Mouse (Mus musculus) G1E-ER4 (cell line): ENCODE results near the gene E2f3. TPM values are rescaled to one million over a fixed set of nuclear protein-coding genes. Genes with fewer than 3 reads are reported as not detected.

Source experiments
- GATA1 ChIP-seq: IDR thresholded peaks from one replicate; pipeline ENCODE4 v1.8.0; 2012; ENCODE audit warnings: low read length, inconsistent platforms
- polyA plus RNA-seq: library from polyadenylated mRNA; stranded (reverse); fragments of >175 nt; gene quantifications from 2 replicates; pipeline ENCODE4 v1.2.3, GENCODE M21; 2012

Gene E2f3
- 16.9 and 20.8 TPM in 2 replicates for polyA plus RNA-seq

DNA sequence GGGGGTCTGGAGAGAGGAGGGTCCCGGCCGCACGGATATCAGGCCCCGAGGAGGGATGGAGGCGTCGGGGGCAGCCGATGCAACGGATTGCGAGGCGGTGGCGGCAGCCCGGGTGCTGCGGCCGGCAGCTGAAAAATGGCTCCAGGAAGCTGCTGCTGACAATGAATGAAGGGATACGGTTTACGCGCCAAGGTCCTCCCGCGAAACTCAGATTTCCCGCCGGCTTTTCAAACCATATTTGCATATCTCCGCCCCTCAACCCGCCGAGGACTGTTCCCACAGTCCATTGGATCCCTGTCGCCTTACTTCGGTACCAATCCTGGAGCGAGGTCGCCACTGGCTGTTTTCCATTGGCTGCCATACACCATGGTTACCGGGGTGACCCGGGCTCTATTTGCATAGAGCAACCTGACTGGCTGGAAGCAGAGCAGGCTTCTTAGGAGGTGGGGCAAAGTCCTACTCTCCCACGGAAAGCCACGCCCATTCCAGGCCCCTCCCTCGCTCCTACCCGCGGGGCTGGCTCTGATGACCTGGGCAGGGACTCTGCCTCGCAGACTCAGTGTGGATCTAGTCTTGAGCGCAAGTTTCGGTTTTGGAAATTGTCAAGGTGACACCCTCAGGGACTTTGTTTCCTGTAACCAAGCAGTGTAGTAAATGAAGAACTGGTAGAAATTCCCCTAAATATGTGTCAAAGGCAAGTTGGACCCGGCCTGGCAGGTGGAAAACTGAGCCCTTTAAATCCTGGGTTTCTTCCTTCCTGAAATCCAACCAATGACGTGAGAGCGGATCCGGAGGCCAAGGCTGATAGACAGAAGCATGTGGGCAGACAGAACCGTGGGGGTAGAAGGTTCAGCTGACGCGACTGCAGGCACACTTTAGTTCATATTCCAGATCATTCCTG, at the start of gene E2f3:
Gene E2f3, minus strand, starts transcription at position 209 of the 901 bp plus-strand sequence.
- no peak for TF ChIP-seq GATA1

DNA sequence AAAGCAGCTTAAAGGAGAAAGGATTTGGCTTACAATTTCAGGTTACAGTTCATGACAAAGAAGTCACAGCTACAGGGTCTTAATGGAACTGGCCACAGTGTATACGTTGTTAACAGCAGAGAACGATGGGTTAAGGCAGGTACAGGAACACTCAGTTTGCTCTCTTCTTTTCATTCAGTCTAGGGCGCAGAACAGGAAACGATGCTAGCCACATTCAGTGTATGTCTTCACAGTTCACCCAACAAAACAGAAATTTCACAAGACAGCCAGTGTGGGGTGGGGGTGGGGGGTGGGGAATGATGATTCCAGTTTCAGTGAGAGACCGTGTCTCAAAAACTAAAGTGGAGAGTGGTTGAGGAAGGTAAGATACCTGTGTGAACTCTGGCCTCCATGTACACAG, 48.7 kb upstream of the E2f3 start:
- TF ChIP-seq GATA1: no peak

DNA sequence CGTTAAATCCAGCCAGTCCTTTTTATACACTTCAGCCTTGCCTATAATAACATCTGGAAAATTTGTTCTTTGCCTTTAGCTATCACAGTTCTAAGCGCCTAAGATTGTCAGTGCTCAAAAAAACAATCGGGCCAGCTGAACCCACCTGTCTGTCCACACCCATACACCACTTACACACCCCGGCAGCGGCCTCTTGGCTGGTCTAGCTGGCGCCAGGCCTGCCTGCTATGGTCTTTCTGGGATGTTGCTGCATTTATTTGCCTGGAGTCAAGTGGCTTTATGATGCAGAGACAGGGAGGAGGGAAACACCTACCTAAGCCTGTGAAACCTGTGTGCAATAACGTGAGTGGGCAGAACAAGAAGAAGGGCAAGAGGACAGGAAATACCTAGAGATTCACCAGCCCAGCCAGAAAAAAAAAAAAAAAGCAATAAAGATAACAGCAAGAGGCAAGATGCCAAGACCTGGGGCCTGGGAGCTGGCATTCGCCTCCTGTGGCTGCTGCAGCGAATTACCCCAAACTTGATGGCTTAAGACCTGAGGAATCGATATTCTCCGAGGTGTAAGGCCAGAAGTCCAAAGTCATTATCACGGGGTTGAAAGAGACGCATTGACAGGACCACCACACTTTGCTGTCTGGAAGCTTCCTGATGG, 45.9 kb upstream of the E2f3 start:
- no peak for TF ChIP-seq GATA1

DNA sequence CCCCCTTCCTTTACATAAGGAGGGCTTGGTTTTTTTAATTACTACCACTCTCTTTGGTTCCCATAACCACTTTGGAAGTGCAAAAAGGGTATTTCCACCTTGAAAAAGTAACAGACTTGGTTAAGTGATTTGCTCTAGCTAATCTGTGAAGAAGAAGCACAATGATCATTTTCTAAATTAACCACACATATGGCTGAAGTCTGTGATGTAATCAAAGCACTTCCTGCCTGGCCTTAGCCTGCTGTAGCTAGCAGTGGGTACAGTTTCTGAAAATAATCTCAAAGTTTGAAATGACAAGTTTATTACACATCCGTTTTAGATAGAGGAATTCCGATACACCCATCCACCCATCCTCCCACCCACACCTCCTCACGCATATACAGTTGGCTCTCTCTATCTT, 42.0 kb upstream of the E2f3 start:
- TF ChIP-seq GATA1: no peak

DNA sequence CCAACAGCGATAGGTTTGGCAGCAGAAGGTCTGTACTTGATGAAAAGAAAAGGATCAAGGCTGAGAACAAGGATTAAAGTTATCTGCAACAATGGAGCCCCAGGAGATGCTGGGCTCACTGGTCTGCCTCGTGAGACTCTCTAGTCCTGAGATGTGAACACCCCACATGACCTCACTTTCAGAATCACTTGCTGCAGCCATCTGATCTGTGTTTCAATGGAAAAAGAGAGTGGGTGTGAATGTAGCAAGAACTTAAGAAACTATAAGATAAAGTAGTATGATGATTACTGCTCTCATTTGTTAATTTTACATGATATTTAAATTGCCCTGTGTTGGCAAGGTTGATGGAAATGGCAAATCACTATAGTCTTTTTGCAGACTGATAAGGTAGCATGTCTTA, 36.6 kb upstream of the E2f3 start:
- TF ChIP-seq GATA1: no peak

DNA sequence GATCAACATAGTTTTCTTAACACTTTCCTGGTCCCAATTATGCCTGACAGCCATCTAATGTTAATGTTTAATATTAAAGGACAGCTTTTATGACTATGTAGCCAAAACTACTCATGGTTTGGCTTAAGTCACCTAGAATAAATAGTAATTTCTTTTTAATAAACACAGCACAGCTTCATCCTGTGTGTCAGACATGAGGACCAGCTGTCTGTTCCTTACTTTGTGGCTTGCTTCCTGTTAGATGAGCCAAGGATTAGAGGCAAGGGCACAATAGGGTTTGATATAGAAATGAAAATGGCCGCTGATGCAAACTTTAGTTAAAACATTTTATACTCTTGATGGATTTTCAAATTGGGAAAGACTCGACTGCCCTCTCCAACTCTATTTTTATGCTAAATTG, 32.7 kb upstream of the E2f3 start:
- TF ChIP-seq GATA1: no peak

DNA sequence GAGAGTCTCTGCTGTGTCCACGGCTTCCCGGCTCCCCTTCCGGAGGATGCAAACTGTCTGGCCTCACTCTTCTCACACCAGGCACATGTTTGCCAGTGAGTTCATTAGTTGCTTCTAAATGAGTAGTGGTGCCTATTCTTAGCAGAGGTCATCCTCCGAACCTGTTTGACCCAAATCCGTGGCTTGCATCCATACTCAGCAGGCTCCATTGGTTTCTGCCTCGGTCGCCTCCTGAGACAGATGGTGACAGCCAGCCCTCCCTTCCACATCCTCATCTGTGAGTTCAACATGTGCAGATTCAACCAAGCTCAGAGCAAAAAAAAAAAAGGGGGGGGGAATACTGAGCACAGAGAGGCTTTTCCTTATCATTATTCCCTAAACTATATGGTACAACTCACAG, 31.7 kb upstream of the E2f3 start:
- TF ChIP-seq GATA1: no peak

DNA sequence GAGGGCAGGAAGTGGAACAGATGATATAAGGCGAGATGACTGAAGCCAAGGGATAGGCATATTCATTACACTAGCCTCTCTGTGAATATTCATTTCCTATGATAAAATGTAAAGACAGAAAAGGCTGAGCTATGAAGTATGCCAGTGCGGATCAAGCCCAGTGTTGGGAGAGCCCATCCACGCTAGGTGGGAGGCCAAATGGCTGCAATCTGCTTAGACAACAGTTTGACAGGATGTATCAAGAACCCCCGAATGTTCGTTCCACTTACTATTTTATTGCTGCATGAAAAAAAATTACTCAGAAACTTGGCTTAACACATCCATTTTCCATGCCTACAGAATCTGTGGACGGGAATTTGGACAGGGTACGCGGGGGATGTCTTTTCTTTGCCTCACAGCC, 28.7 kb upstream of the E2f3 start:
- no peak for TF ChIP-seq GATA1

DNA sequence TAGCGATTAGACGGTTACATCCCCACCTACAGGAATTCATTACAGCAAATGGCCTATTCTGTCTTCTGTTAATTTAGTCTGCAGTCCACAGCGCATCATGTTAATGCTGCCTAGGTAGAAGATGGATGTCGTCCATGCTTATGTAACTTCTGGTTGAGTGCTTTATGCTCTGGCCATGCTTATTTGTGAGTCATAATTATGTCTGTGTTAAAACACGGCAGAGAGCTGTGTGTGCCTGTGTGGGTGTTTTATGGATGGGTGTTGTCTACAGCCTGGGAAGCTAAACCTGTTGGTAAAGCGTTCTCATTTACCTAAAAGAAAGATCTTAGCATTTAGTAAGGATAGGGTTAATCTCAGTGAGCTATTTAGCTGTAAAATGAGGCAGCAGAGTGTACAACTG, 26.4 kb upstream of the E2f3 start:
- TF ChIP-seq GATA1: no peak

DNA sequence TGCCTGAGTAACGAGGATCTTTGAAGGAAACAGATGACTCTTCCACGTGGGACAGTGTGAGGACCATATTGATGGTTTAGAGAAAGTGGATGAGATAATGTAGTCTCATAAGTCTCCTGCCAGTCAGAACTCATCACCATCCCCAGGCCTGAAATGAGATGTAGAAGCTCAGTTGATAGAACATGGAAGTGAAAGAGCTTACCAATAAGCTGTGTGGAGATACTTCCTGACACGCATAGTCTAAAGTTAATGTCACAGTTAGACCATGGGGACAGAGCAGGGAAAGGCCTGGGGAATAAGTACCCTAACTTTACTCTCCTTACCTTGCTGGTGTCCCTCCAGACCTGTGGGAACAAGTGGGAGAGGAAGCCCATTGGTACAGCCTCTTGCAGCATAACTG, 22.9 kb upstream of the E2f3 start:
- no peak for TF ChIP-seq GATA1

DNA sequence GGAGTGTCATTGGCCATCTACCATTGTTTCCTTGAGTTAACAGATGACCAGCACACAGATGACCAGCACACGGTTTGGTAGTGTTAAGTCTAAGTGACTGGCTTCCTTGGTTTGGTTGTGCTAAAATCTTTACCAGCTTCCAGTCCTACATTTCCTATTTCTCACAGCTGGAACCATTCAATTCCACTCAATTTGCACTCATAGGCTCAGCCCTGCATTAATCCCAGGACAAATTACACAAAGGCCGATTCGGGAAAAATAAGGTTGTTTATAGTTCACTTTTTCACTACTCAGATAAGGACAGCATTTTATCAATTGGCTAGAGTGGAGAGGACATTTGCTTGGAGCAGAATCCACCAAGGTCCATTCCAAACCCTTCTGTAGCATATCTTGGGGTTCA, 19.6 kb upstream of the E2f3 start:
- no peak for TF ChIP-seq GATA1

DNA sequence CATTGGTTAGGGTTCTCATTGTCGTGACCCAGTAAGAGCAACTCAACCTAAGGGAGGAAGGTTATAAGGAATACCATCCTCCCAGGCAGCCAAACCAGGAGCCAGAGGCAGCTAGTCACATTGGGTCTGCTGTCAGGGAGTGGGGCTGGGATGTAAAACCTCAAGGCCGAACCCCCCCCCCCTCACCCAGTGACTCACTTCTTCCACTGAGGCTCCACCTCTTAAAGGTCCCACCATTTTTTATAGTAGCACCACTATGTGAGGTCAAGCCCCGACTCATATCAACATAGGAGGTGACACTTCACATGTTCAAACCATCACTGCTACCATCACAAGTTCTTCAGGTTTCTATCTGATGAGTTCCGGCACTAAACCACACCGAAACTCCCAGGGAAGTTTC, 19.0 kb upstream of the E2f3 start:
- TF ChIP-seq GATA1: no peak

DNA sequence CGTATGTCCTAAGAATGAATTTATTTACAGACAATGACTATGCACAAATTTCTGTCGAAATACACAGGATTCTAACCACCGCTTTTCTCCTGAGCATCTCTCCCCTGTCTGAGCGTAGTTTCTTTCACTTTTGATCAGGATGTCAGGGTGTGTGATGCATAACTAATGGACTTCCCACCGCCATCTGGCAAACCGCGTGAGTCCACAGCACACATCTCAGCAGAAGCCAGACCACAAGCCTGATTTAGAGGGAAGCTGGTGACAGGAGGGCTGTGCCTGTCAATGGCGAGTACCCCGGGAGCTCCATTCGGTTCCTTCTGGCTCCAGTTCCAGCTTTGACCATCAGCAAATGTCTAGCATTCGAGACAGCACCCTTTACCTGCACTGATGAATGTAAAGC, 17.3 kb upstream of the E2f3 start:
- TF ChIP-seq GATA1: no peak

DNA sequence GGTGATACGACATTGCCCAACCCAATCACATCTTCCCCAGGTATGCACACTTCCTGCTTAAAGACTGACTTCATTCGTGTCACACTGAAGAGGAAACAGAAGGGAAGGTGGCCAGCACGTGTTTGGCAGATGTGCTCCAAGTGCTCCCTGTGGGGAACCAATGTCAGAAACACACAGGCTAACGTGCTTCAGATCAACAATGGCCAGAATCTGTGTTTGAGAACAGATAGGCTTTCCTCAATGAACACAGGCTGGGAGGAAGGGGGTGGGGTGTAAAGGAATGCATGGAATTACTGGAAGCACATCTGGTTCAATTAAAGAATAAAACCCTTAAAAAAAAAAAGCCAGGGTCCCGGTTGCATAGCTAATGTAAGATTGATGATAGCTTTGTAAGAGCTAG, 15.2 kb upstream of the E2f3 start:
- no peak for TF ChIP-seq GATA1

DNA sequence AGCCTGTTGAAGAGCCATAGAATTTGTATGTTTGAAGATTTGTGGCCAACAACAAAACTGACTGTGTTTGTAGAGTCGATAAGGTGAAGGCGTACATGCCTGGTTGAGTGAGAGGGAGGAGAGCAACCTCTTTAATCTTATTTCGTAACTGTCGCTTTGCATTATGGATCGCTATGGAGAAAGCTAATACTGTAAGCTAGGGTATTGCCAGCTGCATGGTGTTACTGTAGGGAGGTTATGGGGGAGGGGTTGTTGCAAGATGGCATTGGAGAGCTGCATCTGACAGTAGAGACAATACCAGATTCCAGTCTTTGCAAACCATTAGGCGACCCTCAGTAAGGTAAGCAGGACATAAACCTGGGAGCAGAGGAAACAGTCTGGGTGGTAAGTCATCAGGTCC, 2.1 kb upstream of the E2f3 start:
- no peak for TF ChIP-seq GATA1

DNA sequence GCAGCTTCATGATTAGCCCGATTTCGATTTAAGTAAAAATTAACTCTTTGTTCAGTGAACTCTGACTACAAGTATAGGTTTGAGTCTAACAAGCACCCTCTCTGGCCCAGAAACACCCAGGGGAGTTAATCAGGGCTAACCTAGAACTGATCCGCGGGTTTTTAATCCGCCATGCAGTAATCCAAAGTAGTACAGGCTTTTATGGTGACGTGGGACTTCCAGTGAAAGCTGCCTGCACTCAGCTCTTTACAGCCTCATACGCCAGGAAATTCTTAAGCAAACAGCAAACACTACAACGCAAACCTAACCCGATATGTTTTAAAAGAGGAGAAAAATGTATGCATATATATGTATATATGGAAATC, 875 bp upstream of the E2f3 start:
- no peak for TF ChIP-seq GATA1
